Mouse (Mus musculus): ENCODE data around the gene Sh3bgrl2.

GRCm38 (mm10) chr9:83630341-83630740 is 82.2 kb downstream of the Sh3bgrl2 start:
- TF ChIP-seq GATA1 (IDR thresholded peaks at IDR 0.05; ENCODE audit: low read depth, low read length): no peak
- TF ChIP-seq ZMIZ1 (IDR thresholded peaks at IDR 0.05; ENCODE audit: low read depth, low read length): no peak
- TF ChIP-seq POLR2A (IDR thresholded peaks at IDR 0.05; ENCODE audit: control insufficient read depth in 1 of 2, insufficient read depth in 1 of 2, low read depth in 1 of 2, low read length in 2 of 2, poor library complexity in 1 of 2): no peak
- TF ChIP-seq EP300 (IDR thresholded peaks at IDR 0.05; ENCODE audit: low read depth in 1 of 2, low read length in 2 of 2): no peak
- TF ChIP-seq RCOR1 (IDR thresholded peaks at IDR 0.05; ENCODE audit: low read depth, low read length): no peak
- no peak for TF ChIP-seq MAZ (IDR thresholded peaks at IDR 0.05; ENCODE audit: low read depth, low read length)
- TF ChIP-seq CTCF (IDR thresholded peaks at IDR 0.05 in 2 of 3, conservative IDR thresholded peaks at IDR 0.05 in 1 of 3; ENCODE audit: control insufficient read depth in 1 of 3, insufficient read depth in 1 of 3, low read depth in 2 of 3, low read length in 3 of 3, poor library complexity in 1 of 3, severe bottlenecking in 1 of 3): no peak
- TF ChIP-seq MYC (IDR thresholded peaks at IDR 0.05; ENCODE audit: low read depth, low read length): no peak
- no peak for TF ChIP-seq MAX (IDR thresholded peaks at IDR 0.05; ENCODE audit: low read length)
- no peak for TF ChIP-seq MAFK (IDR thresholded peaks at IDR 0.05; ENCODE audit: borderline replicate concordance, low read depth, low read length)

Data from MEL (cell line).